Mouse (Mus musculus) ovary, postnatal 14 days (tissue): Measurements from ENCODE around the gene Nol7.

Source experiments
- DNase-seq: peaks from one replicate; pipeline ENCODE4 v3.0.0; 2022; ENCODE audit warnings: low spot score

Gene Nol7

GRCm38 (mm10) chr13:43428436-43428835, 30.2 kb downstream of the Nol7 start:
- no peak for DNase-seq

- no peak for DNase-seq
These were observed 35.2 kb downstream of the Nol7 start for GRCm38 (mm10) chr13:43433395-43433794.

GRCm38 (mm10) chr13:43440376-43440775, 42.2 kb downstream of the Nol7 start:
- DNase-seq: no peak

GRCm38 (mm10) chr13:43442551-43442950, 44.4 kb downstream of the Nol7 start:
- DNase-seq: no peak

GRCm38 (mm10) chr13:43443706-43444105, 45.5 kb downstream of the Nol7 start:
- DNase-seq: no peak

GRCm38 (mm10) chr13:43444717-43445116, 46.5 kb downstream of the Nol7 start:
- no peak for DNase-seq

GRCm38 (mm10) chr13:43445754-43446153, 47.6 kb downstream of the Nol7 start:
- no peak for DNase-seq

- DNase-seq: no peak
These were observed 49.5 kb downstream of the Nol7 start for GRCm38 (mm10) chr13:43447721-43448120.

- DNase-seq: no peak
These were observed 52.5 kb downstream of the Nol7 start for GRCm38 (mm10) chr13:43450686-43451085.

GRCm38 (mm10) chr13:43452177-43452576, 54.0 kb downstream of the Nol7 start:
- DNase-seq: no peak

- no peak for DNase-seq
These were observed 54.8 kb downstream of the Nol7 start for GRCm38 (mm10) chr13:43452843-43453605.

- DNase-seq: no peak
These were observed 56.2 kb downstream of the Nol7 start for GRCm38 (mm10) chr13:43454431-43454830.
